Mouse (Mus musculus): ENCODE results near the gene Ttyh1. TPM values are rescaled to one million over a fixed set of nuclear protein-coding genes. Genes with fewer than 3 reads are reported as not detected.

The Ttyh1 gene
- total RNA-seq (2015) = 0.12 and 0.39 TPM in 2 replicates
- total RNA-seq (2017) = 0.17 TPM in 1 of 2 replicates, not detected in the other

- peak; percentile 72 for ATAC-seq (replicated peaks; ENCODE audit: poor library complexity)
Observed at GRCm38 (mm10) chr7:4119344-4119902, at the start of gene Ttyh1. Ttyh1 (plus strand) TSS chr7:4119408.

DNA sequence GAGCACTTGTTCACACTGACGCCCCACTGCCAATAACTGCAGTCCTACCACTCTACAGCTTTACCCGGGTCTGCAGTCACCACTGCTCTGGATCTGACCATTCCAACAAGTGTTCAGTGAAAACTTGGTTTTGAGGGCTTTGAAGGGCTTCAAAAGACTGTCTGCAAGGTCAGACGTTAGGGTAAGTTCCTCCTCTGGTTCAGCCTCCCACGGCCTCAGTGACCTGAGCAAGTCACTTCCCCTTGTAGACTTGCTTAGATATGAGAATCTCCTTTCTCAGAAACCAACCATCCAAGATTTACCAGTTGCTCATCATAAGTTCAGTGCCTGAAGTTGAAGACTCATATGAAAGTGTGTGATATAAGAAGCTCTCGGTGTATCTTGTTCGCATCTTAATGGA, 48.1 kb upstream of the Ttyh1 start:
- peak; percentile 48 for ATAC-seq (replicated peaks; ENCODE audit: poor library complexity)

GRCm38 (mm10) chr7:4073144-4073543, 46.1 kb upstream of the Ttyh1 start:
- ATAC-seq (replicated peaks; ENCODE audit: poor library complexity) = peak; percentile 94

GRCm38 (mm10) chr7:4079511-4079910, 39.7 kb upstream of the Ttyh1 start:
- no peak for ATAC-seq (replicated peaks; ENCODE audit: poor library complexity)

DNA sequence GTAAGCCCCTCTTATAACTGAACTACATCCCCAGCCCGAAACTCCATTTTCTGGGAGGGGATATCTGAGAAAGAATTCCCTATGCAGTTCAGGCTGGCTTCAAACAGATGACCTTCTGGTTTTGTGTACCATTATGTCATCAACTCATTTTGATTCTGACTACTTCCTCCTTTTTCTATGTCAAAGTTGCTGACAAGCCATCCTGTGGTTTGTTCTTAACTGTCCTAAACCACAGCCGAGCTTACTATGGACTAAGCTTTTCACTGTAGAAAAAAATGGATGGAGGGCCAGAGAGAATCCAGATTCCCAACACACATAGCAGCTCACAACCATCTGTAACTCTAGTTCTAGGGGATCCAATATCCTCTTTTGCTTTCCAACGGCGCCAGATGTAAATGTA, 38.7 kb upstream of the Ttyh1 start:
- peak; percentile 62 for ATAC-seq (replicated peaks; ENCODE audit: poor library complexity)

GRCm38 (mm10) chr7:4081706-4082105, 37.5 kb upstream of the Ttyh1 start:
- ATAC-seq (replicated peaks; ENCODE audit: poor library complexity) = no peak

DNA sequence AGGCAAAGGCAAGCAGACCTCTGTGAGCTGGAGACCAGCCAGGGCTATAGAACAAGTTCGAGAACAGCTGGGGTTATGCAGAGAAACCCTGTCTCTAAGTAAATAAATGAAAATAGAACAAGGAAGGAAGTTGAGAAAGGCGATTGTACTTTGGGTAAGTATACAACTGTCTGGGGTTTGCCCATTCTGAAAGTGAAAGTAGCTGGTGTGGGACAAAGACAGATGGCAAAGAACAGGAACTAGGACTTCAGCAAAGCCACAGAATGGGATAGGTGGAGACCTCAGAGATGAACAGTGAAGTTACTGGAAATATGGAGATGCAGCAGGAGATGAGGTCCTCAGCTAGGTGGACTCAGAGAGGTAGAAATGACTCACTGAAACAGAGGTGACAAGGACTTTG, 36.4 kb upstream of the Ttyh1 start:
- ATAC-seq (replicated peaks; ENCODE audit: poor library complexity) = peak; percentile 80

DNA sequence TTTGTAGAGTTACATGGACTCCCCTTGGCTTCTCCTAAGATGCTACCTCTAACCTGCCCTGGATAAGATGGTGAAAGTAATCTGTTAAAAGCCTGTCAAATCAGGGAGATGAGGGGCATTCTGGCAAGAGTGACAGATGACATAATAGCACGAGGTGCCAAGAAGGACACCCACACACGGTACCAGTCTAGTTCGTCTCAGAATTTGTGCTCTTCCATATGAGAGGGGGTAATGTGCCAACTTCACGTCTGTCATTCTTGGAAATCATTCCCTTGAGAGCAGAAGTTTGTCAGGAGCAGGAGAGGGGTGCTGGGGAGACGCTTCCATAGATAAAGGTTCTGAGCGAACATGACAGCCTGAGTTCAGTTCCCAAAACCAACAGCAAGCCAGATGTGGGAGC, 35.0 kb upstream of the Ttyh1 start:
- ATAC-seq (replicated peaks; ENCODE audit: poor library complexity) = no peak

DNA sequence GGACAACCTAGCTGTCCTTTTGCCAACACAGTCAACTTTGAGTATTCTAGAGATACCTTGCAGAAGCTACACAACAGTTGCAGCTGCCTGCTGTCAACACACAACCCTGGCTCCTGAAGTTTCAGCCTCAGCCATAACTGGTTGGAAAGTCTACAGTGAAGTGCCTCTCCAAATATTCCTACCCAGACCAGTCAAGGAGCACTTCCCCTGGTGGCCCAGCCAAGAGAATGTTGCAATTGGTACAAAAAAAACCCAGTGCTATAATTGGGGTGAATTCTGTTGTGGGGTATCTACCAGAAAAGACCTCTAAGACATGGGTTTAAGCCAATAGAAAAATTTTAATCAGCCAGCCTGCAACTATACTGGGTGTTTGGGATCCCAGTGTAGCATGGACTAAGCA, 33.6 kb upstream of the Ttyh1 start:
- no peak for ATAC-seq (replicated peaks; ENCODE audit: poor library complexity)

DNA sequence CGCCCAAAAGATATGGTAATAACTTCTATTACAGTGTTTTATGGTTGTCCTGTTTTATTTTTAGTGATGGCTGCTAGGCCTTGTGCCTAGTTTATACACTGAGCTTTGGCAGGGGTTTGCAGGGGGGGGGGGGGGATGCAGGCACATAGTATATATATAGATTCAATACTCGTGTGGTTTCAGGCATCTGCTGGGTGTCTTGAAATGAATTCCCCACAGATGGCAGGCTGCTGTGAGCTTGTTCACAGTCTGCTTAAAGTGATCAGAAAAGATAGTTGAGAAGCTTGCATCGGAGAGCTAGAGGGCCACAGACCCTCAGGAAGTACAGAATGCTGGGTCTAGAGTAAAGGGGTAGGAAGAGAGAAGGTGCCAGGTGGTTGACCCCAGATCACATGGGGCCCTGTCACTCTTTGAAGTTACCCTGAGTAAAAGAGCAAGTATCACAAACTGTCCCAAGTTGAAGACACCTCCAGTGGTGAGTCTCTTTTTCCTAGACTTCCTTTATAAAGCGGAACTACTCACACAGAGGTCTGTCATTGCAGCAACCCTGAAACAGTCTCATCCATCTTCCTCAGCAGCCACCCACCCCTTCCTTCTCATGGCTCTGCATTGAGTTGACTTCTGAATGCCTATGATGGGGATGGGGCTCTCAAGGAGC, 31.8 kb upstream of the Ttyh1 start:
- ATAC-seq (replicated peaks; ENCODE audit: poor library complexity) = peak; percentile 43

GRCm38 (mm10) chr7:4087896-4088480, 31.2 kb upstream of the Ttyh1 start:
- ATAC-seq (replicated peaks; ENCODE audit: poor library complexity) = no peak

DNA sequence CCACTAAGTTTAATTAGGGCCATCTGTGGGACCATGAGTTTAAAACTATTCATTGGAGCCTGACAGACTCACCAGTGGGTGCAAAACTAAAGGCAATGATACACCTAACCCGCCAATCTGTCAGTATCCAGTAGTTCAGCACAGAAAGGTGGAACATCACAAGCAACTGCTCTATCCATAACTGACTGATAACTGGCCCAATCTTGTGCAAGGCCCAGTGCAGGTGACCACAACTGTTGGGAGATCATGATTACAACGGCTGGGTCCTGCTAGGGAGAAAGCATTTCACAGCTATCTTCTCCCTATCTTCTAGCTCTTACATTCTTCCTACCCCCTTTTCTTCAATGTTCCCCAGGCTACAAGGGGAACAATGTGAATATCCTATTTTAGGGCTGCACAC, 30.5 kb upstream of the Ttyh1 start:
- ATAC-seq (replicated peaks; ENCODE audit: poor library complexity) = peak; percentile 51

DNA sequence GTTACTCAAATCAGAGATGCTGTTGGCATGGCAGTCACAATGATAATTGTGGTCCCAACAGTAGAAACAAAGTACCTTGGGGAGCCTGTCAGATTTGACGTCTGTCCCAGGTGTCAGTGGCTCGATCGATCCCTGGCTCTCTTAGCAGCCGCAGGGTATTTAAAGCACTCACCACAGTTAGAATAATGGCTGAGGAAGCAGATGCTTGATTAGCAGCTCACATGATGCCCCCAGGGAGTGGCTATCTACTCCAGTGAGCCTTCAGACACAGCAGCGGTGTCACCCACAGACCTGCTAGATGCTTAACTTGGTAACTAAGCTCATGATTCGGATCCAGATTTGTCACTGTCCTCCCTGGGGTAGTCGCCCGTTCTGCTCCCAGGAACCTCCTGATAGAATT, 28.0 kb upstream of the Ttyh1 start:
- ATAC-seq (replicated peaks; ENCODE audit: poor library complexity) = peak; percentile 49

DNA sequence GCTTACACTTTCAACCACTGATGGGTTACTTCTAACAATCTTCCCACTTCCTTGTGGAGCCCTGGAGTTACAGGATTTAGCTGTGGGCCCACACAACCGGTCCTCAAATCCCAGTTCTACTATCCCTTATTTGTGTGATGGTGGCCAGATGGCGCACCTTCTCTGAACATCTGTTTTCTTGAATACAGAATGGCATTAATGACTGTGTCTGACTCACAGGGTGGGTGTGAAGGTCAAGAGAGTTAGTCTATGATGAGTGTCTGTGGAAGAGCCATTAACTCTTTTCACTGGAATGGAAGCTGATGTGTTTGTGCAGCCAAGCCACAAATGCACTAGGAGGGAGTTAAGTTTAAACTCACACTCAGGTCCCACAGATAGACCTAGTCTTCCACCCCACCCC, 20.9 kb upstream of the Ttyh1 start:
- ATAC-seq (replicated peaks; ENCODE audit: poor library complexity) = no peak

DNA sequence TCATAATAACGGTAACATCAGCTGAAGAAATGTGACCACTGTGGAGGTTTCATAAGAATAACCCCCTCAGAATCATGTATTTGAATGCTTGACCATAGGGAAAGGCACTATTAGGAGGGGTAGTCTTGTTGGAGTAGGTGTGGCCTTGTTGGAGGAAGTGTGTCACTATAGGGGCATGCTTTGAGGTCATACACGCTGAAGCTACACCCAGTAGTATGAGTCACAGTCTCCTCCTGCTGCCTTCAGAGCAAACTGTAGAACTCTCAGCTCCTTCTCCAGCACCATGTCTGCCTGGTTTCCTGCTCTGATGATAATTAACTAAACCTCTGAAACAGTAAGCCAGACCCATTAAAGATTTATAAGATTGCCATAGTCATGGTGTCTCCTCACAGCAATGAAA, 20.4 kb upstream of the Ttyh1 start:
- peak; percentile 84 for ATAC-seq (replicated peaks; ENCODE audit: poor library complexity)

DNA sequence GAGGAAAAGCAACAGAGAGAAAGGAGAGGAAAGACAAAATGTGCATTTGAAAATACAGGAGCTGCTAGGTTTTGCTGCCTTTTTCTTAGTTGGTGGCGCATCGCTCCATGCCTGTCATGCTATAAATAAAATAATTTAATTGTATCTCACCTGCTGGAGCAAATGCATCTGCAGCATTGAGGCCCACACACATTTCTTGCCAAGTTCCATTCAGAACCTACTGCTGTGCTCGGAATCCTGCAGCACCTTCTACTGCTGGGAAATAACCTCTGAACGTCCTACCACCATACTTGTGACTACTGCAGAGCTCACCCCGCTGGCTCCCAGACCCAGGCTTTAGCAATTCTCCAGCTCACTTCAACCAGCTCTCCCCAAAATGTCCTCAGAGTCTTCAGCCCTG, 18.1 kb upstream of the Ttyh1 start:
- ATAC-seq (replicated peaks; ENCODE audit: poor library complexity) = no peak

GRCm38 (mm10) chr7:4103411-4103810, 15.8 kb upstream of the Ttyh1 start:
- peak; percentile 82 for ATAC-seq (replicated peaks; ENCODE audit: poor library complexity)

DNA sequence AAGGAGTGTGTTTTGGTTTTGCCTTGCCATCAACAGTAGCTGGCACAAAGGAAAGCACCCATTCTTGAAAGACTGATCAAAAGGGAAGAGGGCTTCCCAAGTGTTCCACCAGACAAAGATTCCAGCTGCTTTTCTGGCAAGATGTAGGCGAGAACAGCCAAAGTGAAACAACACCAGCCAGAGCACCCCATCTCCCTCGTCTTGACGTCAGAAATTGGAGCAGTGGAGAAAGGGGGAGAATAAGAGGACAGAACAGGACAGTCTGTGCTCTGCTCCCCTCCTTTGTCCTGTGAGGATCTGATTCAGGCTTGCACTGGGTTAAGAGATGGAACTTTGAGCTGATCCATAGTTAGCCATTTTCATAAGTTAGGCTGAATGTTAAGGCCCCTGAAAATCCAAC, 7.4 kb upstream of the Ttyh1 start:
- no peak for ATAC-seq (replicated peaks; ENCODE audit: poor library complexity)

GRCm38 (mm10) chr7:4117050-4117814, 2.0 kb upstream of the Ttyh1 start:
- ATAC-seq (replicated peaks; ENCODE audit: poor library complexity) = no peak

- no peak for ATAC-seq (replicated peaks; ENCODE audit: poor library complexity)
Observed at GRCm38 (mm10) chr7:4119976-4120921, 1.0 kb downstream of the Ttyh1 start.

Data from megakaryocyte progenitor cell, adult 5-6 weeks (primary cell).